Mouse (Mus musculus) testis, adult 2 months (tissue): ENCODE data around the gene Fpgs.

Experiments
- CTCF ChIP-seq: fragments of 200-500 bp; IDR thresholded peaks from 2 replicates; pipeline ENCODE4 v1.5.1; 2012; ENCODE audit warnings: low read depth, mild to moderate bottlenecking, inconsistent platforms, low read length, moderate library complexity; ENCODE audit not compliant: control insufficient read depth, insufficient read depth, insufficient replicate concordance
- POLR2A ChIP-seq: fragments of 200-500 bp; IDR thresholded peaks from 2 replicates; pipeline ENCODE4 v1.6.1; 2012; ENCODE audit warnings: low read depth, mild to moderate bottlenecking, inconsistent platforms, low read length, moderate library complexity; ENCODE audit not compliant: control insufficient read depth

DNA sequence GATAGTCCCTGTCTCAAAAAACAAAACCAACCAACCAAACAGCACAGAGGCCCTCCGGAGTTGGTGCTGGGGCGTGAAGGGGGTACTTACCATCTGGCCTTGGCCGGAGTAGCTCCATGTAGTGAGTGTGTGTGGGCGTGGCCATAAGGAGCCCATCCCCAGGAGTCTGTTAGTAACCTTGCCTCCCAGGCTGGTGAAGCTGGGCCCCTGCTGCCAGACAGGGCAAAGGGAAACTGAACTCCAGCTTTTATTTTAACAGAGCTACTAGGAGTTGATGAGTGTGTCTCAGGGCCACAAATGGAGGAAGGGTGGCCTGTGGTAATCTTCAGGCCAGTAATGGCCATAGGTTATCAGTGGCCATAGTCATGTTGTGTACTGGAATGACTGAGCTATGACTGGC lies 30.5 kb upstream of the Fpgs start:
- TF ChIP-seq CTCF (no peak), POLR2A (no peak)
